Mouse (Mus musculus) cerebellum, adult 9-10 months (tissue): ENCODE results near the gene Sox5.

Experiments used
- DNase-seq: peaks from one replicate; pipeline ENCODE4 v3.0.0; 2022

Sox5 gene

GRCm38 (mm10) chr6:144167058-144167457 is 614.7 kb downstream of the Sox5 start:
- DNase-seq, result no peak

- no peak for DNase-seq
Measured at GRCm38 (mm10) chr6:144166651-144167050, 615.1 kb downstream of the Sox5 start.

GRCm38 (mm10) chr6:144166104-144166503 is 615.7 kb downstream of the Sox5 start:
- DNase-seq, result no peak

GRCm38 (mm10) chr6:144163501-144163900 is 618.3 kb downstream of the Sox5 start:
- no peak for DNase-seq

GRCm38 (mm10) chr6:144158637-144159036 is 623.1 kb downstream of the Sox5 start:
- no peak for DNase-seq

GRCm38 (mm10) chr6:144154892-144155424 is 626.8 kb downstream of the Sox5 start:
- peak; percentile 14 for DNase-seq

- no peak for DNase-seq
Measured at GRCm38 (mm10) chr6:144151957-144152356, 629.8 kb downstream of the Sox5 start.

- no peak for DNase-seq
Measured at GRCm38 (mm10) chr6:144151075-144151474, 630.7 kb downstream of the Sox5 start.

- DNase-seq, result no peak
Measured at GRCm38 (mm10) chr6:144137397-144137796, 644.4 kb downstream of the Sox5 start.

GRCm38 (mm10) chr6:144136894-144137293 is 644.9 kb downstream of the Sox5 start:
- no peak for DNase-seq

- DNase-seq, result no peak
Measured at GRCm38 (mm10) chr6:144129927-144130326, 651.9 kb downstream of the Sox5 start.

GRCm38 (mm10) chr6:144119961-144120360 is 661.8 kb downstream of the Sox5 start:
- DNase-seq, result no peak

GRCm38 (mm10) chr6:144116646-144117045 is 665.1 kb downstream of the Sox5 start:
- no peak for DNase-seq

GRCm38 (mm10) chr6:144111561-144111960 is 670.2 kb downstream of the Sox5 start:
- no peak for DNase-seq

- DNase-seq, result no peak
Measured at GRCm38 (mm10) chr6:144106848-144107247, 674.9 kb downstream of the Sox5 start.

- no peak for DNase-seq
Measured at GRCm38 (mm10) chr6:144105645-144106044, 676.1 kb downstream of the Sox5 start.

- DNase-seq, result no peak
Measured at GRCm38 (mm10) chr6:144103612-144104011, 678.2 kb downstream of the Sox5 start.

- DNase-seq, result no peak
Measured at GRCm38 (mm10) chr6:144100852-144101251, 680.9 kb downstream of the Sox5 start.

GRCm38 (mm10) chr6:144098119-144098518 is 683.7 kb downstream of the Sox5 start:
- no peak for DNase-seq

- DNase-seq, result no peak
Measured at GRCm38 (mm10) chr6:144088256-144088655, 693.5 kb downstream of the Sox5 start.

- DNase-seq, result no peak
Measured at GRCm38 (mm10) chr6:144086096-144086810, 695.5 kb downstream of the Sox5 start.

- no peak for DNase-seq
Measured at GRCm38 (mm10) chr6:144082297-144082696, 699.5 kb downstream of the Sox5 start.

GRCm38 (mm10) chr6:144077826-144078225 is 704.0 kb downstream of the Sox5 start:
- no peak for DNase-seq

GRCm38 (mm10) chr6:144076376-144076775 is 705.4 kb downstream of the Sox5 start:
- no peak for DNase-seq
